Mouse (Mus musculus) forebrain, embryonic 12.5 days (tissue): ENCODE data around the gene H2-K1. TPM values are rescaled to one million over a fixed set of nuclear protein-coding genes. Genes with fewer than 3 reads are reported as not detected.

ENCODE experiments used
- ATAC-seq: fragments of 200-750 bp; cut with Nextera tagmentation; 2 replicates; pipeline ENCODE4 v1.8.0; 2017; ENCODE audit warnings: moderate TSS enrichment; ENCODE audit not compliant: low FRiP score
- H3K27ac ChIP-seq: fragments of 300-500 bp; sonication (generic); 2 replicates; pipeline ENCODE4 v1.5.1; 2016; ENCODE audit warnings: mild to moderate bottlenecking
- H3K27me3 ChIP-seq: fragments of 300-500 bp; sonication (generic); 2 replicates; pipeline ENCODE4 v1.6.1; 2016; ENCODE audit warnings: mild to moderate bottlenecking
- H3K36me3 ChIP-seq: fragments of 300-500 bp; sonication (generic); replicated peaks from 2 replicates; pipeline ENCODE4 v1.6.1; 2016; ENCODE audit warnings: mild to moderate bottlenecking
- H3K4me1 ChIP-seq: fragments of 300-500 bp; sonication (generic); 2 replicates; pipeline ENCODE4 v1.6.1; 2016
- H3K4me2 ChIP-seq: fragments of 300-500 bp; sonication (generic); 2 replicates; pipeline ENCODE4 v1.6.1; 2016; ENCODE audit warnings: mild to moderate bottlenecking, moderate library complexity
- H3K4me3 ChIP-seq: fragments of 300-500 bp; sonication (generic); replicated peaks from 2 replicates; pipeline ENCODE4 v1.5.1; 2016; ENCODE audit warnings: mild to moderate bottlenecking
- H3K9ac ChIP-seq: fragments of 300-500 bp; sonication (generic); 2 replicates; pipeline ENCODE4 v1.6.1; 2016; ENCODE audit warnings: mild to moderate bottlenecking
- H3K9me3 ChIP-seq: fragments of 300-500 bp; sonication (generic); 2 replicates; pipeline ENCODE4 v1.6.1; 2016
- WGBS: fragments of 180-500 bp; shearing (Covaris S2); methylation state at CpG from one replicate; pipeline ENCODE4 v1.1.7; 2016; 5-methylcytosine and 5-hydroxymethylcytosine counted together
- polyA plus RNA-seq: library from polyadenylated mRNA; unstranded; fragments of >200 nt; fragmentation: Nextera tagmentation; extraction: Ambion mirVana; gene quantifications from 2 replicates; pipeline ENCODE4 v1.2.1, GENCODE M21; 2016

The H2-K1 gene
- polyA plus RNA-seq, 1 experiment from 2014 or later: 28.2 TPM

DNA sequence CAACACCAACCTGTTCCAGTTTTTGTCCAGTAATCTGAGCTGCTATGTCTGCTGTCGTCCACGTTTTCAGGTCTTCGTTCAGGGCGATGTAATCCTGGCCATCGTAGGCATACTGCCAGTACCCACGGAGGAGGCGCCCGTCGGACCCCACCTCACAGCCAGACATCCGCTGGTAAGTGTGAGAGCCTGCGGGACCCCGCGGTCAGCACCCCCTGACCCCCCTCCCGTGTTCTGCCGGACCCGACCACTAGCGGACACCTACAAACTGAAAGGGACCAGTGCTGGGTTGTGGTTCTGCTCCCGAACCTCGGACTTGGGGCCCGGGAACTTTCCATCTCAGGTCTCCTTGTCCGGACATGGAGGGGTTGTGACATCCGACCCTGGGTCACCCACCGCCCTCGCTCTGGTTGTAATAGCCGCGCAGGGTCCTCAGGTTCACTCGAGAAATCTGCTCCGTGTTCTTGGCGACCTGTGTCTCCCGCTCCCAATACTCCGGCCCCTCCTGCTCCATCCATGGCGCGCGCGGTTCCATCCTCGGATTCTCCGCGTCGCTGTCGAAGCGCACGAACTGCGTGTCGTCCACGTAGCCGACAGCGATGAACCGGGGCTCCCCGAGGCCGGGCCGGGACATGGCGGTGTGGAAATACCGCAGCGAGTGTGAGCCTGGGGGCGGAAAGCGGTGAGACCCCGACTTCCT, 22.1 kb downstream of the H2-K1 start:
- peaks cover 54% of the 10 kb centered on the region for H3K27me3 ChIP-seq
- peaks cover 20% of the 10 kb centered on the region for H3K4me1 ChIP-seq
- H3K27ac ChIP-seq: no peak overlapping the region
- WGBS: 3% methylated on average over 57 of the region's 57 CpGs
- no peaks in the 10 kb centered on the region for H3K9me3 ChIP-seq
- H3K9ac ChIP-seq: 0 out of 2 replicates have a peak overlapping the region, but pooled peaks have one; percentile 25
- H3K4me3 ChIP-seq: peak overlapping the region; percentile 33
- ATAC-seq: no peak
- no peaks in the 10 kb centered on the region for H3K36me3 ChIP-seq
- peak overlapping the region; percentile 51 for H3K4me2 ChIP-seq

DNA sequence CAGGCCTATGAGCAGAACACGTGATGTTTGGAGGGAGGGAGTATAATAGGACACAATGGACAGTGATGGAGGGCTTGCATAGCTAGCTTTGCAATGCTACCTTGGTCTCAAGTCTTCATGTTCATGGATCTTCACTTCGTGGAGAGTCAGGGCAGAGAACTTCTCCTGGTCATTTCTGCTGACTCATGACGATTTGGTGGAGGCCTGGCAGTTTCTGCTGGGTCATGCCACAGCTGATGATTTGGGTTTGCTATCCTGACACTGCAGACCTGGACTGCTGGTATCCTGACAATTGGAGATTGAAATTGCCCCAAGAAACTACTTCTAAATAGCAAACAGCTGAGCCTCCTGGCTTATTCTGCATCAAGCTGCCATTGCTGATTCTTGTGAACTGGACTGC, 26.6 kb downstream of the H2-K1 start:
- Histone ChIP-seq H3K4me3 (no peak overlapping the region), H3K9me3 (no peaks in the 10 kb centered on the region), H3K36me3 (no peaks in the 10 kb centered on the region), H3K4me1 (peaks cover 7% of the 10 kb centered on the region; the same call in 1 of the 2 replicates), H3K4me2 (no peak overlapping the region), H3K27me3 (peaks cover 41% of the 10 kb centered on the region), H3K27ac (no peak overlapping the region), H3K9ac (no peak overlapping the region)
- no peak for ATAC-seq
- 65% methylated on average over 3 of the region's 3 CpGs for WGBS

DNA sequence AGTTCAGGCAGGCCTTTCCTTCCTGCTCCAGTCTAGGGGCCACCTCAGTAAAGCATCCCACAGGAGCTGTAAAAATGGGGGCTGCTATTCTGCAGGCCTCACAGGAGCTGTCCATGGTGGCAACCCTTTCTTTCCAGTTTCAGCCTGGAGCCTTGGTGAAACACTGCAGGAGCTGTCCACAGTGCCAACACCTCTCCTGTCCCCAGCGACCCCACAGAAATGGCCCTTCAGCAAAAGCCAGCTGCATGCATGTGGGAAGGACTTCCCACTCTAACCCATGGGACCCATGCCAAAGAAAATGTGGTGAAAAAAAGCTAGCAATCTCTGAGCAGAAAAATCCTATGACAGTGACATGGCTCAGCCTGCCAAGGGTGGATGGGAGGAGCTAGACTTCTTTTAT, 27.5 kb downstream of the H2-K1 start:
- Histone ChIP-seq H3K4me2 (no peak overlapping the region), H3K4me3 (no peak overlapping the region), H3K4me1 (no peaks in the 10 kb centered on the region), H3K9ac (no peak overlapping the region), H3K9me3 (no peaks in the 10 kb centered on the region), H3K27me3 (peaks cover 32% of the 10 kb centered on the region), H3K36me3 (no peaks in the 10 kb centered on the region), H3K27ac (no peak overlapping the region)
- WGBS: 18% methylated on average over 1 of the region's 1 CpGs
- ATAC-seq: no peak

DNA sequence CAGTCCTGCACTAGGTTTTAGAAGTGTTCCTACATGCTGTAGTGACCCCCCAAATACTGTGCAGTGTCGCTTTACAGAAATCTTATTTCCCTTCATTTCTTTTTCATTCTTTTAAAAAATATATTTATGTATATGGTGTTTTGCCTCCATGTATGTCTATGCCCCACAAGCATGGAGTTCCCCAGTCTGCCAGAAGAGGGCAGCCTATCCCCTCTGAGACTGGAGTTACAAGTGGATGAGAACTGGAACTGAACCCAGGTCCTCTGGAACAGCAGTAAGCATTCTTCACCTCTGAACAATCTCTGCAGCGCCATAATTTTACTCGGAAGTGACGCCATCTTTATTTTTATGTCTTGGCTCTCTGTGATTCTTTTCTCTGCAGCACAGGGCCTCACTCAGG, 30.8 kb downstream of the H2-K1 start:
- WGBS: 79% methylated on average over 4 of the region's 4 CpGs
- Histone ChIP-seq H3K27ac (no peak overlapping the region), H3K4me1 (no peaks in the 10 kb centered on the region), H3K4me3 (no peak overlapping the region), H3K9me3 (no peaks in the 10 kb centered on the region), H3K9ac (no peak overlapping the region), H3K4me2 (no peak overlapping the region), H3K27me3 (peaks cover 12% of the 10 kb centered on the region), H3K36me3 (peaks cover 21% of the 10 kb centered on the region)
- no peak for ATAC-seq

DNA sequence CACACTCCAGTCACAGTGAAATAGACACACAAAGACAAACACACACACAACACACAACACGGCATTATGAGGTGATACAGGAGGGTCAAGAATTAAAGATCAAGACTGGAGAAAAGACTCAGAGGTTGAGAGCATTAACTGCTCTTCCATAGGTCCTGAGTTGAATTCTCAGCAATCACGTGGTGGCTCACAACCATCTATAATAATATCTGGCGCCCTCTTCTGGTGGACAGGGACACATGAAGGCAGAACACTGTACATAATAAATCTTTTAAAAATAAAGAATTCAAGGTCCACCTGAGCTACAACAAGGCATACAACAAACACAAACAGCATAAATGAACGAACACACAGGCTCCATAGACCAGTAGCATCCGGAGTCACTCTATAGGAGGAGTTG, 31.2 kb downstream of the H2-K1 start:
- Histone ChIP-seq H3K27me3 (peaks cover 12% of the 10 kb centered on the region), H3K9ac (no peak overlapping the region), H3K9me3 (no peaks in the 10 kb centered on the region), H3K4me3 (no peak overlapping the region), H3K36me3 (peaks cover 25% of the 10 kb centered on the region), H3K4me1 (no peaks in the 10 kb centered on the region), H3K4me2 (no peak overlapping the region), H3K27ac (no peak overlapping the region)
- WGBS: 28% methylated on average over 5 of the region's 5 CpGs
- peak; percentile 63 for ATAC-seq

DNA sequence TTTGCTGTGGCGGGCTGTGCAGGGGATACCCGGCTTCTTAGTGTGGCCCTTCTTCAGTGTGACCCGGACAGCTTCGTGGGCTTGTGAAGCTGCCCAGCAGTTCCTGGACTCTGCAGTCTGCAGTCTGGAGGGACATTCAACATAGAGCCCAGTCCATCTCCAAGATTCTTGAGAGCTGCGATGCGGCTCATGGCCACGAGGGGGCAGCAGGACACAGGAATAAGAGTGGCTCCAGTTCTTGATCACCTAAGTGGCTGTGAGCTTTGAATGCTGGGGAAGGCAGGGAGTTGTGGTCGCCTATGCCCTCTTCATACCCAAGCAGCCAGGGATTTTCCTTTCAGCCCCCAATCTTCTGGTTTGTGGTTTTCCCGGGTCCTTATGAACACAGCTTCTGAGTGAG, 31.7 kb downstream of the H2-K1 start:
- no peak overlapping the region; the same call in 1 of the 2 replicates for H3K9ac ChIP-seq
- peaks cover 29% of the 10 kb centered on the region for H3K36me3 ChIP-seq
- WGBS: 1% methylated on average over 9 of the region's 9 CpGs
- H3K4me2 ChIP-seq: no peak overlapping the region
- no peak overlapping the region for H3K27ac ChIP-seq
- no peak overlapping the region for H3K4me3 ChIP-seq
- ATAC-seq: peak; percentile 74
- peaks cover 12% of the 10 kb centered on the region for H3K27me3 ChIP-seq
- no peaks in the 10 kb centered on the region for H3K4me1 ChIP-seq
- H3K9me3 ChIP-seq: no peaks in the 10 kb centered on the region

DNA sequence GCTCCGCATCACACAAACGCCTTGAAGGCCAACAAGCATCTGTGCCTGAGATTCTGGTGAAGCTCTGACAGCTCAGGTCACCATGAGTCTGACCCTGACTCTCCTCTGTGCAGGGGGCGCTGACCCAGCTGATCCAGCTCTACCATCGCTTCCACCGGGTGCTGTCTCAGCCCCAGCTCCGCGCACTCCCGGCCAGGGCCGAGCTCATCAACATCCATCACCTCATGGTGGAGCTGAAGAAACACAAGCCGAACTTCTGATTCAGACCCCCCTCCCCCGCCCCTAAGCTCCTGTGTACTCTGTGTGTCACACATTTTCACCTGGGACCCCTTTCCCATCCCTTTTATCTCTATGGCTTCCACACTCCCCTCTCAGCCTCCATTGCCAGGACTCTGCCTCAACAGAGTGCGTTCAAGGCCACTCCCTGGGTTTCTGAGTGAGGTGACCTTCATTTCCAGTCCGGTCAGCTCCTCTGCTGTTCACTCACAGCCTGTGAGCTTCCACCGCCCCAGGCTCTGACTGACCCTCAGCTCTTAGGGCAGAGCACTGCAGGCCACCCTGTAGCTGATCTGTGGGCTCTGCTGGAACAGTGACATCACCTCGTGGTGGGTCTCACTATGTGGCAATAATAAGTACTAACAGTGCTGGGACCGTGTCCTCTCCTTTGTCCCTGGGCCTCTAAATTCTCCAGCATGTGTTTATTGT, 34.1 kb downstream of the H2-K1 start:
- peaks cover 54% of the 10 kb centered on the region for H3K36me3 ChIP-seq
- no peak overlapping the region for H3K4me3 ChIP-seq
- WGBS: 90% methylated on average over 16 of the region's 16 CpGs

DNA sequence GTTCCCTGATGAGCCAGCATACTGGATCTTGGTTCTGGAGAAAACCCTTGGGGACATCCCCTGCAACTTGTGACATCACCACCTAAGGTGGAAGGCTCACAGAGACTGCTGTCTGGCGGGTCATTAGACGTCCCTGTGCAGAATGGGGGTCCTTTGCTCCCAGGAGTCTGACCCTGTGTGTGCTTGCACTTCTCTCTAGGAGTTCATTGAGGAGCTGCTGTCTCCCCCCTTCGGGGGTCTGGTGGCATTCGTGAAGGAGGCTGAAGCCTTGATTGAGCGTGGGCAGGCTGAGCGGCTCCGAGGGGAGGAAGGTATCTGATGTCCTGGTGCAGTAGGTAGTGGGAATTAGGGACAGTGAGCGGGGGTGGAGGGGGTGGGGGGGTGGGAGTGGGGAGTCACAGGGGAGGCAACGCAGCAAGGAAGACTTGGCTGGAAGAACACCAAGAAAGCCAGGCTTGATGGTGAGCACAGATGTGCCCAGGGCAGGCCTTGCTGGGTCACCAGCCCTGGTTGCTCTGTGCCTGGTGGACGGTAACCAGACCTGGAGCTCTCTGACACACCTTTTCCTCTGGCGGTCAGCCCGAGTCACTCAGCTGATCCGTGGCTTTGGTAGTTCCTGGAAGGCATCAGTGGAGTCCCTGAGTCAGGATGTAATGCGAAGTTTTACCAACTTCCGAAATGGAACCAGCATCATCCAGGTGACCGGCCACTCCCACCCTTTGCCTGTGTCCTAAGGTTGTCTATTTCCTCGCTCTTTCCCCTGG, 34.9 kb downstream of the H2-K1 start:
- H3K27ac ChIP-seq: no peak overlapping the region
- H3K4me2 ChIP-seq: no peak overlapping the region
- WGBS: 92% methylated on average over 17 of the region's 17 CpGs
- ATAC-seq: no peak
- H3K27me3 ChIP-seq: no peaks in the 10 kb centered on the region
- no peak overlapping the region for H3K9ac ChIP-seq
- H3K9me3 ChIP-seq: no peaks in the 10 kb centered on the region
- H3K36me3 ChIP-seq: peaks cover 61% of the 10 kb centered on the region
- H3K4me3 ChIP-seq: no peak overlapping the region
- no peaks in the 10 kb centered on the region for H3K4me1 ChIP-seq

More for the DNA sequence above, 34.1 kb downstream of the H2-K1 start:
- no peak overlapping the region for H3K9ac ChIP-seq
- H3K4me1 ChIP-seq: no peaks in the 10 kb centered on the region
- no peak overlapping the region for H3K27ac ChIP-seq
- H3K9me3 ChIP-seq: no peaks in the 10 kb centered on the region
- H3K27me3 ChIP-seq: no peaks in the 10 kb centered on the region
- ATAC-seq: no peak
- no peak overlapping the region for H3K4me2 ChIP-seq

DNA sequence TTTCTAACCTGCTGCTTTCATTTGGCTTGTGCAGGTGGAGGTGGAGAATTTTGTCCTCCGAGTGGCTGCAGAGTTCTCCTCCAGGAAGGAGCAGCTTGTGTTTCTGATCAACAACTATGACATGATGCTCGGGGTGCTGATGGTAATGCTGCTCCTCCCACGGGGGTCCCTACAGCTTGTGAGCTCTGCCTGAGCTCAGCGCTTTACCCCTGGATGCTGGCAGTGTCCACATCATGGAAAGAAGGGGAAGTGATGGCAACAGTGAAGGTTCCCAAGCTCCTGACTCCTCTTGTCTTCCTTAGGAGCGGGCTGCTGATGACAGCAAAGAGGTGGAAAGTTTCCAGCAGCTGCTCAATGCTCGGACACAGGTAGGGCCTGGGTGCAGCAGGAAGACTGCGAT, 37.3 kb downstream of the H2-K1 start:
- no peak for ATAC-seq
- Histone ChIP-seq H3K9me3 (no peaks in the 10 kb centered on the region), H3K27ac (no peak overlapping the region), H3K27me3 (no peaks in the 10 kb centered on the region), H3K4me3 (no peak overlapping the region), H3K4me1 (no peaks in the 10 kb centered on the region), H3K4me2 (no peak overlapping the region), H3K9ac (no peak overlapping the region), H3K36me3 (peaks cover 85% of the 10 kb centered on the region)
- WGBS: 94% methylated on average over 7 of the region's 7 CpGs

DNA sequence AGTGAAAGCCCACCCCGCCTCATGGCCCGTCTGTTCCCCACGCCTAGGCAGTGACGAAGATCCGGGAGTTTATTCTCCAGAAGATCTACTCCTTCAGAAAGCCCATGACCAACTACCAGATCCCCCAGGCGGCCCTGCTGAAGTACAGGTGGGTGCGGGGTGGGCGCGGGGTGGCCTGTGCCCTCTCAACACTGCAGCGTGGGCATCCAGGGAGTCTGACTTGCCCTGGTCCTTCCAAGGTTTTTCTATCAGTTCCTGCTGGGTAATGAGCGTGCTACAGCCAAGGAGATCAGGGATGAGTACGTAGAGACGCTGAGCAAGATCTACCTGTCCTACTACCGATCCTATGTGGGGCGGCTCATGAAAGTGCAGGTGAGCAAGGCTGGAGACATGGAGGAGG, 40.2 kb downstream of the H2-K1 start:
- H3K9ac ChIP-seq: no peak overlapping the region
- H3K27ac ChIP-seq: no peak overlapping the region
- H3K4me1 ChIP-seq: peaks cover 6% of the 10 kb centered on the region
- no peaks in the 10 kb centered on the region for H3K27me3 ChIP-seq
- no peak overlapping the region for H3K4me3 ChIP-seq
- ATAC-seq: no peak
- H3K36me3 ChIP-seq: peaks cover 68% of the 10 kb centered on the region
- H3K9me3 ChIP-seq: no peaks in the 10 kb centered on the region
- WGBS: 93% methylated on average over 15 of the region's 15 CpGs
- H3K4me2 ChIP-seq: no peak overlapping the region

DNA sequence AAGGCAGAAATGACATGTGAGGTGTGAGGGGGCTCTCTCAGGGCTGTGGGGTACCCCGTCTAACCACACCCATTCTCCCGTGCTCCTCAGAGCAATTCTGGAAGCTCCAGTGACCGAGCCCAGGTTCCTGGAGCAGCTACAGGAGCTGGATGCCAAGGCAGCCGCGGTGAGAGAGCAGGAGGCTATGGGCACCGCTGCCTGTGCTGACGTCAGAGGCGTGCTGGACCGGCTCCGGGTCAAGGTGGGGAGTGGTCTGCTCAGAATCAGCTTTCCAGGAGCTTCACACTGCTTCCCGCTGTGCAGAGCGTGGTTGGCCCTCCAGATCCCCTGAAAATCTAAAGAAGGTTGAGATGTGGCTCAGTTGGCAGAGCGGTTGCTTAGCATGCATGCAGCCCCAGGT, 41.0 kb downstream of the H2-K1 start:
- Histone ChIP-seq H3K9ac (no peak overlapping the region), H3K4me3 (no peak overlapping the region), H3K4me1 (peaks cover 14% of the 10 kb centered on the region), H3K27ac (no peak overlapping the region), H3K4me2 (no peak overlapping the region), H3K27me3 (no peaks in the 10 kb centered on the region), H3K9me3 (no peaks in the 10 kb centered on the region), H3K36me3 (peaks cover 65% of the 10 kb centered on the region)
- WGBS: 94% methylated on average over 13 of the region's 13 CpGs
- ATAC-seq: no peak

DNA sequence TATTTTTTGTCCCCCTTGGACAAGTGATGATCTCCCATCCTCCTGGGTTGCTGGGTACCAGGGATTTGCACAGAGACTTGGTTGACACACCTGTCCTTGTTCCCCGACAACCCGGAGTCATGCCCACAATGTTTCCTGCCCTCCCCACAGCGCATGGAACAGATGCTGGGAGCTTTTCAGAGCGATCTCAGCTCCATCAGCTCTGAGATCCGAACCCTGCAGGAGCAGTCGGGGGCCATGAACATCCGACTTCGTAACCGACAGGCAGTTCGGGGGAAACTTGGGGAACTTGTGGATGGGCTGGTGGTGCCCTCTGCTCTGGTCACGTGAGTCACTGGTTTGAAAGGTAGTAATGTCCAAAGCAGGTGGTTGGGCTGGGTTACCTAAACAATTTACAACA, 41.7 kb downstream of the H2-K1 start:
- Histone ChIP-seq H3K9ac (no peak overlapping the region), H3K27me3 (no peaks in the 10 kb centered on the region), H3K4me2 (no peak overlapping the region), H3K4me3 (no peak overlapping the region), H3K27ac (no peak overlapping the region), H3K9me3 (no peaks in the 10 kb centered on the region), H3K4me1 (peaks cover 20% of the 10 kb centered on the region), H3K36me3 (peaks cover 64% of the 10 kb centered on the region)
- no peak for ATAC-seq
- WGBS: 95% methylated on average over 11 of the region's 11 CpGs
